Mouse (Mus musculus): Measurements from ENCODE around the gene Stx2.
"Not testable (repeated sequence)": the region's sequence is repeated elsewhere in the genome, so short reads cannot be mapped to it uniquely, and the experiment has no call there.

The Stx2 gene

DNA sequence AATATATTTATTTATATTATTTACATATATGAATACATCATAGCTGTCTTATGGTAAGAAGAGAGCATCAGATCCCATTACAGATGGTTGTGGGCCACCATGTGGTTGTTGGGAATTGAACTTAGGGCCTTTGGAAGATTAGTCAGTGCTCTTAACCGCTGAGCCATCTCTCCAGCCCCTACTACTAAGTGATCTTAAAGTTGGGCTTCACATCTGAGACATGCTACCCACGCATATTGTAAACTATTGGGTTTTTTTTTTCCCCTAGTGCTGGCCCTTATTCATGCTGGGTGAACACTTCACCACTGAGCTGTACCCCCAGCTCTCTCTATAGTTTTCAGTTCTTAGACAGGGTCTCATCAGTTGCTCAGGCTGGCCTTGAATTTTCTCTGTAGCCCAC lies 2.6 kb upstream of the Stx2 start:
- DNase-seq (ENCODE audit: extremely low read depth, low read depth, low spot score), result no peak

DNA sequence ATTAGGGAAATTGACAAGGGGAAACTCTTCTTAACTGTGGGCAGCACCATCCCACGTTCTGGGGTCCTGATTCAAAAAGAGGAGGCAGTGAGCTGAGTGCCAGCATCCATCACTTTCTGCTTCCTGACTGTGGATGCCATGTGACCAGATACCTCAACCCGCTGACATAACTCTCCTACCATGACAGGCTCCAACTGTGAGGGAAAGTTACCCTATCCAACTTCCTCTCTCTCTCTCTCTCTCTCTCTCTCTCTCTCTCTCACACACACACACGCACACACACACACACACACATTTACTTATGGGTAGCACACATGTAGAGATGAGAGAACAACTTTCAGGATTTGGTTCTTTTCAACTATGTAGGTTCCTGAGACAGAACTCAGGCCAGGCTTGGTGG lies 1.2 kb upstream of the Stx2 start:
- DNase-seq (ENCODE audit: extremely low read depth, low read depth, low spot score), result no peak

DNA sequence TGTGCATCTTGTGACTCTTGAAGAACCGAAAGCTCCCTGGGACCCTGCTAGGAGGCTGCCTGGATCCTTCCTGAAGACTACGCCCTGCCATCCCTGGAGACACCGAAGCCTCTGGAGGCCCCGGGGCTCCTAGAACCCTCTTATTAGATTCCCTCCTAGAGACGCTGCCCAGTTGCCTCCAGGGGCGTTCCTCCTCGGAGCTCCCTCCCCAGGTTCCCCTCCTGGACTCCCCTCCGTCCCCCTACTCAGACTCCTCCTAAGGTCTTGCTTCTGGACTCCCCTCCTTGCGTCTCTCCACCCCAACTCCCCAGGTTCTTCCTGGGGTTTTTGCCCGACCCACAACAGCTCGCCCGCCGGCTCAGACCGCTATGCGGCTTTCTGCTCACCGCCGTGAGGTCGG lies 366 bp downstream of the Stx2 start:
- DNase-seq (ENCODE audit: extremely low read depth, low read depth, low spot score), result no peak

DNA sequence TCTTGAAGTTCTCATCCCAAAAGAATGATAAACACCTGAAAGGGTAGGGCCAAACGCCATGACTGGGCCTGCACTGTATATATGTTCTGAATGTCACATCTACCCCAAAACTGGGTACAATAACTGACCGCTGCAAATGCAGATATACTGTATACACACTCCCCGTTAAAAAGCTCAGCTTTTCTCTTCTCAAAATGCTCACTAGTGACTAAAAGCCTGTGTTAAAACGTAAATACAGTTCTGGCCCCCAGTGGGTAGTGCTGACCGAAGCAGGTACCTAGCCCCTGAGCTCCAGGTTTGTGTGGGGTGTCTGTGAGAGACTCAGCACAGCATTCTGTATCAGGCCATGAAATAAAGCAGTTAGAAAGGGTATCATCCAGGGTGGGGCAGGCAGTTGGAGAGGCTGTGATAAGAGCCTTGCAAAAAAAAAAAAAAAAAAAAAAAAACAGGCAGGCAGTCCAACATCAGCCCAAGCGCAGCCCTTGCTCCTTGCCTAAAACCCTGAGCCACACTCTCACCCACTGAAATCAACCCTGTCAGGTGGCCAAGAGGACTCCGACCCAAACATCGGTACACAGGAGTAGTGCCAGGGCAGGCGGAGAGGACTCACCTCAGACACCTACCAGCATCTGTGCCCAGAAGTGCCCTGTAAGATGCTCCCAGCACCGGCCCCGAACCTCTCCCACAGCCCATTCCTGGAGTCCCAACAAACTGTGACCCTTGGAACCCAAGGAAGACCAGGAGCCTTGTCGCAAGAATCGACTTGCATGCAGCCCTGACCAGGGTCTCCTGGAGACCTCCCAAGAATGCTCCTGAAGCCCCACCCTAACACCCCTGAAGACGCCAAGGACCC lies 1.0 kb downstream of the Stx2 start:
- DNase-seq (ENCODE audit: extremely low read depth, low read depth, low spot score), result no peak

DNA sequence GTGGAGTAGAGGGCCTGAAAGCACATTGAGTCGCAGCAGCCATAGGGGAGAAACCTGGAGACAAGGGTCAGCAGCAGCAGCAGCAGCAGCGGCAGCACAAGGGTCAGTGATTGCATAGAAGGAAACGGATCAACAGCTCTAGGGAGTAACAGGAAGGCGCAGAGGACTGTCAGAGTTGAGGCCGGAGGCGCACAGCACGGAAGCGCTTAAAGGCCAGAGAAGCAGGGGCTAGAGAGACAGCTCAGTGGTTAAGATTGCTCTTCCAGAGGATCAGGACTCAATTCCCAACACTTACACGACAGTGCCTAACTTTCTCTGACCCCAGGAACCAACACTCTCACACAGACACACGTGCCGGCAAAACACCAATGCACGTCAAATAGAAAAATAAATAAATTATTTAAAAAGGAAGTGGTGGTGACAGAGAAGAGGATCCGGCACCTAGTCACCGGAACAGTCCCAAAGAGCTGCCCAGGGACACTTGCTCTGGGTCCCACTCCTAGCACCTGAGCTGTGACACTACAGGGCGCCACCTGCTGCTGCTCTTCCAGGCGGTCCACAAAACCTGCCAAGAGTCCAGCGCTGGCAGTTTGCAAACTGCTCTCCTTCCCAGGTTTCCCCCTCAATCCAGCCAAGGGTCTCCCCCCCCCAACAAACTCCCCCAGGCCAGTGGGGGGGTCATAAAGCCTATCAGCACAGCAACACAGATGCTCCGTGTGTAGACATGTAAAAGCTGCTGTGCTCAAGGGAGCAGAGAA lies 2.2 kb downstream of the Stx2 start:
- DNase-seq (ENCODE audit: extremely low read depth, low read depth, low spot score), result no peak

DNA sequence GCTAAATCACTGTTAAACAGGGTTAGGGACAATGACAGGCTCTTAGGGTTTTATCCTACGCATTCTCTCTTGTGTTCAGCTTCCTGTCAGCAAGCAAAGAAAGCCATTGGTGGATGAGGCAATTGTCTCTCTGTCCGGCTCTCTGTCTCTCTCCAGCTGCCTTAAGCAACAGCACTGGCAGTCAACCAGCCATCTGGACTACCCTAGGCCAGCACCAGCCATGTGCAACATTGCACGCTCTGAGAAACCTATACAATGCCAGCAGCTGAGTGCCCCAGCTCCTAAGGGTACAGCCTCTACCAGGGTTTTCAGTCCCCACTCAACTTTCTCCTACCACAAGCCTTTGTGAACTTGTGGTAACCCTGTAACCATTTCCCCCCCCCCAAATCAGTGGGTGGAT lies 3.0 kb downstream of the Stx2 start:
- DNase-seq (ENCODE audit: extremely low read depth, low read depth, low spot score), result no peak

DNA sequence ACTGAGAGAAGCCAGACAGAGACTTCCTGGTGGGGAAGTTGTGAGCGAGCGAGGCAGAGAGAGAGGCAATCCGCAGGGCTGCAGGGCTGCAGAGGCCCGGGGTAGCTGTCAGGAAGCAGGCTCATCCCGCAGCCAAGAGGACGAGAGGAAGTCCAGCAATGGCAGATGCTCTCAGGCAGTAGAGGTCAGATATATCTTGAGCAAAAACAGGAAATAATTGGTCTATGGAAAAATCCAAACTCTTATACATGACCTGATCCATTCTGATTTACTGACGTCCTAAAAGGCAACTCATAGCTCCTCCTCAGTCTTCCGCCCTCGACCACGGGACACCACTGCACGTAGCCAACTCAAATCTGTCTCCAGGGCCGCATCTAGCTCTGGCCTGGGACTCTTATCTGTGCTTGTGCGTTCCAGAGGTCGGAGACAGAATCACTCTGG lies 5.8 kb downstream of the Stx2 start:
- no peak for DNase-seq (ENCODE audit: extremely low read depth, low read depth, low spot score)

DNA sequence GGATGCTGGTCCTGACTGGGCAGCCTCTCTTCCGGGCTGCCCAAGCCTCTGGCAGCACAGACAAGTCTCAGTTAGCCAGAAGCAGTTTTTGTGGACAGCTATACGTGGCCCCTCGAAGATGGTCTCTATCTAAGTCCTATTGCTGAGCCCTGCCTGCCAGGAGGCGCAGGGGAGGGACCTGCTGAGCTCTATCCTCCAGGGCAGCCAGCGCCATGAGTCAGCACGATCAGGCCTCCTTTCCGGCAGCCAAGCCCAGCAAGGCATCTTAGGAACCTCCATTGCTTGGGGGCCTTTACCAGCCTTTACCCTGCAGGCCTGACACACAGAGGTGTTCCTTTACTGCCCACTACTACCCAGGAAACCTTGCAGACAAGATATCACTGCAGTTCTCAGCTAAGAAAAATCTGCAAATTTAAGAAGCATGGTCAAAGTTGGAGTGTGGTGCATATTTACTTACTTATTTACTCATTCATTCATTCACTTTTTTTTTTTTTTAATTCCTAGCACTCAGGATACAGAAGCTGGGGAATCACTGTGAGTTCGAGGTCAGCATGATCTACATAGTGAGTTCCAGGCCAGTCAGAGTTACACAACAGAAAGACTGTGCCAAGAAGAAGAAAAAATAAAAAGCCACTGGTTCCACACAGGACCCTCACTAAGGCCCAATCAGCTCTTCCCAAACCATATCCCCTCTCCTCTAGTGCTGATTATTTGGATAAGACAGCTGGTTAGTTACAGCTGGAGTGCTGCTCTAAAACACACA lies 7.5 kb downstream of the Stx2 start:
- DNase-seq (ENCODE audit: extremely low read depth, low read depth, low spot score), result no peak

DNA sequence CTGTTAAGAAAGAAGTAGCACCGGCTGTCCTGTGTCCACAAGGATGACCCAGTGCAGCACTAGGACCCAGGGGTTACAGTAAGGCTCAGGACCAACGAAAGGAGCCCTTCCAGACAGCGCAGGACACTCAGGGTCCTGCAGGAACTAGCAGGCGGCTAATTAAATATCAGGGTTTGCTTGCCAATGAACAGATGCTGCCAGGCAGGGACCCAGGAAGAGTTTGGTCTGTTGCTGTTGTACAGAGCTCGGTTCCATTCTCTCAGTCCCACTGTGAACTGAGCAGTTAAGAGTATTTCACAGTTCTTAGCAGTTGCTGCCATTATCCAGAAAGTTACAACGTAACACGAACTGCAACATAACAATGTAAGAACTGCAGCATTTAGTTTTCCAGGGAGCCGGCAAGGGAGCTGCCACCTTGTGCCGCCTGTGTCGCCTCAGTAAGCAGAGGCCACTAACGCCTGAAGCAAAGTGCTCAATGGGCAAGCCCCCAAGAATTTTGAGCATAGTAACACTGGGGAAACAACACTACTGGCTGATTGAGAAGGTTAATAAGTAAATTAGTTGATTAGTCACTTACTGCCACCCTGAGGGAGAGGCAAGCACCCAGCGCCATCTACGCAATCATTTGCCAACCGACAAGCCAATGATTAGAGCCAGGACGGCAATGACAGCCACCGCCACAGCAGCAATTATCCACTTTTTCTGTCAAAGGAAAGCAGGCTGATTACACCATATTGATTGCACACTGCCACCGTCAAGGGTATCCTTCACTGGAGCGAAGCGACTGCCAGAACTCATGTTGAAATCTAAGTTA lies 21.0 kb downstream of the Stx2 start:
- DNase-seq (ENCODE audit: extremely low read depth, low read depth, low spot score), result no peak

DNA sequence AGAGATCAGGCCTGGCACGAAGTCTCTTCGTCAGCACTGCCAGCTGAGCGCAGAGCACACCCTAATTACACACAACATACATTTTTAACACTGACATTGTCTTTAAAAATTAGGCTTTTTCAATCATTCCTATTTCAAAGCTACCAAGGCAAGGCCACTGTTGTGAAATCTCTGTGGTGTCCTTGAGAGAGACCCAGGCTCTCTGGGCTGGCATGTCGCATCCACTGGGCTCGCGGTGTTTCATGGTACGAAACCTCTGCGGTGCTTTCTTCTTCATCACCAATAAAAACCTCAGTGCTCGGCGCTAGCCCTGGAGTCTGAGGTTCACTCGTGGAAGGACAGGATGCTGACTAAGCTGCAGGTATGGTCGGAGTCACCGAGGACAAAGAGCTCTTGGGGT lies 22.4 kb downstream of the Stx2 start:
- DNase-seq (ENCODE audit: extremely low read depth, low read depth, low spot score), result no peak

DNA sequence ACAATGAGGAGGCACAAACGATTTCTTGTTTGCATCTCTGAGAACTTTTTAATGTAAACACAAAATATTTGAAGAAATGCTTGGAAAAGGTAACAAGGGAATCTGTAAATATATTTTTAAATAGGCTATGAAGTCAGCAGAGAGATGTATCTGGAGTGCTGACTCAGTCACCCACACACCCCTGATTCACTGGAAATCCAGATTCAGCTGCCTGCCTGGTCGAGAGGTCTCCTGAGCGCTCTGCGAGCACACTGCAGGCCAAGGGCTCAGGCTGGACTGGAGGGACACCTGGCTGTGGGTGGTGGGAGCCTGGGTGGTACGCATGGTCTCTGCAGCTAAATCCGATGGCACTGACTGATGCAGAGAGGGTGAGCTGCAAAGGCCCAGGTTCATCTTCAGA lies 23.8 kb downstream of the Stx2 start:
- no peak for DNase-seq (ENCODE audit: extremely low read depth, low read depth, low spot score)

DNA sequence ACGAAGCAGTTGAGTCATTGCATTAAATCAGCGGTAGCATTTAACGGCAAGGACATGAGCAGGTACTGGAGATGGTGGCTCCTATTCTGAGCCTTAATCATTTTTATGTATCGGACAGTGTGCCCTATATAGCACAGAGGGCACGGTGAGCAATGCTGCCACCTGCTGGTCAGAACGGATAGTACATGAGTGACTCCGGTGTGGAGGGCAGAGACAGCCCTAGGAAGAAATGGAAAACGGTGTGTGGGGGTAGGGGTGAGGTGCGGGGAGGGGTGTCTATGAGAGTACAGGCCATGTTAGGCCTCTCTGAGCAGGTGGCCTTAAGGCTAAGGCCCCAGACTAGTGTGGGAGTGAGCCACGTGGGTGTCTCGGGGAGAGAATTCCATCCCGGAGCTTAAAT lies 26.8 kb downstream of the Stx2 start:
- DNase-seq (ENCODE audit: extremely low read depth, low read depth, low spot score), result no peak

DNA sequence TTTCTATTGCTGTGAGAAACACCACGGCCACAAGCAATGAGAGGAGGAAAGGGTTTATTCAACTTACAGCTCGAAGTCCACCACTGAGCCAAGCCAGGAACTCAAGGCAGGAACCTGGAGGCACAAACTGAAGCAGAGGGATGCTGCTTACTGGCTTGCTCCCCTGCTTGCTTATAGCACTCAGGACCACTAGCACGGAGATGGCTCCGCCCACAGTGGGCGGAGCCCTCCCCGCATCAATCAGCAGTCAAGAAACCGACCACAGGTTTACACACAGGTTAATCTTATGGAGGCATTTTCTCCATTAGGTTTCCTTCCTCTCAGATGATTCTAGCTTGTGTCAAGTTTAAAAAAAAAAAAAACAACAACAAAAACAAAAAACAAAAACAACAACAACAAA lies 27.5 kb downstream of the Stx2 start:
- no peak for DNase-seq (ENCODE audit: extremely low read depth, low read depth, low spot score)

DNA sequence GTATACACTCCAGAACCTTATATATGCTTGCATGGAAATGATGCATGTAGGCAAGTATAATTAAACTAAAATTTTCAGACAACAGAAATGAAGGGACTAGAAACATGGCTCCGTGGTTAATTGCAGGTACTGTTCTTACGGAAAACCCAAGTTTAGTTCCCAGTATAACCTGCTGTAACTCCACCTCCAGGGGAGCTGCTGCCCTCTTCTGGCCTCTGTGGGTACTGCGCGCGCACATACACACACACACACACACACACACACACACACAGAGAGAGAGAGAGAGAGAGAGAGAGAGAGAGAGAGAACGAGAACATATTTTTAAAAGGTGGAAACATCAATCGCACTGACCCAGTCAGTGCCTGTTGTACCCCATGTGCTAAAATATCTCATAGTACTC lies 29.4 kb downstream of the Stx2 start:
- no peak for DNase-seq (ENCODE audit: extremely low read depth, low read depth, low spot score)

DNA sequence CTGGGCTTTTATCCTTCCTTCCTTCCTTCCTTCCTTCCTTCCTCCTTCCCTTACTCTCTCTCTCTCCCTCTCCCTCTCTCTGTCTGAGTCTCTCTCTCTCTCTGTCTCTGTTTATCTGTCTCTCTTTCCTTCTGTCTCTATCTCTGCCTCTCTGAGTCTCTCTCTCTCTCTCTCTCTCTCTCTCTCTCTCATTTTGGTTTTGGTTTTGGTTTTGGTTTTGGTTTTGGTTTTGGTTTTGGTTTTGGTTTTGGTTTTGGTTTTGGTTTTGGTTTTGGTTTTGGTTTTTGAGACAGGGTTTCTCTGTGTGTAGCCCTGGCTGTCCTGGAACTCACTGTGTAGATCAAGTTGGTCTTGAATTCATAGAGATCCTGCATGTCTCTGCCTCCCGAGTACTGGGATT lies 30.9 kb downstream of the Stx2 start:
- DNase-seq (ENCODE audit: extremely low read depth, low read depth, low spot score), result not testable (repeated sequence)

DNA sequence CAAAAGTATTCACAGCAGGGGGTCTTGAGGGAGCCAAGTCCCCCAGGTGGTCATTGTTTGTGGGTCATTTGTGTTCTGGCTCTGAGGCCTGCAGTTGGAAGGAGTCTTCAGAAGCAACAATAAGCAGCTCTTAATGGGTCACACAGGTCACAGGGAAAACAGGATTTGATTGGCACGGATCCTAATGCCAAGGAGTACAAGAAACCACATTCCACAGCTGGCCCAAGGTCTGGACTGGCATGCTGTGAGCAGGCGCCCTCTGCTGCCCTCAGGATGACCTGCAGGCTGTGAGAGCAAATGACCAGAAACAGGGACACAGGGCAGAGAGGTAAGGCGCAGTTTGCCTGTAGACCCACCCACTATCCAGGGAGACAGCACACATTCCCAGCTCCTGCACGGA lies 32.1 kb downstream of the Stx2 start:
- DNase-seq (ENCODE audit: extremely low read depth, low read depth, low spot score), result no peak

DNA sequence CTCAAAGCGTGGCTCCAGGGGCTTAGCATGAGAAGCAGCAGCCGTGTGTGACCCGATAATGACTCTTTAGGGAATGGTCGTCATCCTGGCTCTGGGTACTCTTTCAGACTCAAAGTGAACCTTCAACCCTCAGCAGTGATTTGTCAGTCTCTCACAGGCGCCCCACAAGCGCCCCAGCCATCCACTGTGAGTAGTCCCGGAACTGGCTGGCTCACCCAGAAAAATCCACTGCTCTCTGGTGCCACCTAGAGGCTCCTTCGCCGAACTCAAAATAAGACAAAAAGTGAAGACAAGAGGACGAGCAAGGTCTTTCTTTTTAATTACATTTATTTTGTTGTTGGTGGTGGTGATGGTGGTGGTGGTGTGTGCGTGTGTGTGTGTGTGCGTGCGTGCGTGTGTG lies 37.1 kb downstream of the Stx2 start:
- DNase-seq (ENCODE audit: extremely low read depth, low read depth, low spot score), result no peak

DNA sequence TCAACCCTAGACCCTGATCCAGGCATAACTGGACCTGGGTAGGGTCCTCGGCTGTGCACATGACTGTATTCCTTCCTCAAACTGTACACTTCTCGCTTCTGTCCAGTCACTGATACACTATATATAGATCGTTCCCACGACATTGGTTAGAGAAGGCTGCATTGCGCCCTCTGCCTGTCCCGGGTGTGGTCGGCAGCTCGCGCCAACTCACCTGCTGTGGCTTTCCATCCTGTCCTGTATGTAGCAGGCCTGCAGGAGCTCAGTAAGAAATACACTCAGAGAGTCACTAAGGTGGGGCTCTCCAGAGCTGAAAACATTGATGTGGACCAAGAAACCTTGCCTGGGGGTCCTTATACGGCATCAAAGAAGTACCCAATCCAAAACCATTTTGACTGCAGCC lies 37.5 kb downstream of the Stx2 start:
- DNase-seq (ENCODE audit: extremely low read depth, low read depth, low spot score), result no peak

DNA sequence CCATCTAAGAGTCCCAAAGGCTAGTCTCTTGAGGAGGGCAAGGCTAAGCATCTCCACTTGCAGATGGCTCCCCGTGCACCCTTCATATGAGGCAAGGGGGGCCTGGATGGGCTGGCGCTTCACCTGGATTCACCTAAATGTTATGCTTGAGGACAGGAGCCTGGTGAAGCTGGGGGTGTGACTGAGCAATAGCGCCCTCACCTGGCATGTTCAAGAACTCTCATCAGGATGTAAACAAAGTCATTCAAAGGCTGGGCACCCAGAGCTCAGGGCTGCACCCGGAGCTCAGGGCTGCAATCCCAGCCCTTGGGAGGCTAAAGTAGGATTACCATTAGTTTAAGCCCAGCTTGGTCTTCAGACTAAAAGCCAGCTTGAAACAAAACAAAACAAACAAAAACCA lies 44.0 kb downstream of the Stx2 start:
- no peak for DNase-seq (ENCODE audit: extremely low read depth, low read depth, low spot score)

DNA sequence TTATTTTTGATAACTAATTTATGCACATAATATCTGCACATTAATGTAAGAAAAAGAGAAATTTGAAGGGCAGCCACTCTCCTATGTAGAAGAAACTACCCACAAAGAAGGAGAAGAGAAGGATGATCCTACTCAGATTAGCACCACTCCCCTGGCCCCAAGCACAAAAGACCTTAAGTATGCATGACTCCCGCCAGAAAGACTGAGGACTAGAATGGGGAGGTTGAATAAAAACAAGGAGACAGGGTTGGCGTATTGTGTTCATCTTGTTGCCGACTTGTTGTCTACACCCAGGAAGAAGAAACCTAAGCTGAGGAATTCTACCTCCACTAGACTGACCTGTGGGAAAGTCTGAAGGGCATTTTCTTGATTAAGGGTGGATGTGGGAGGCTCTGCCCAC lies 49.5 kb downstream of the Stx2 start:
- no peak for DNase-seq (ENCODE audit: extremely low read depth, low read depth, low spot score)

DNA sequence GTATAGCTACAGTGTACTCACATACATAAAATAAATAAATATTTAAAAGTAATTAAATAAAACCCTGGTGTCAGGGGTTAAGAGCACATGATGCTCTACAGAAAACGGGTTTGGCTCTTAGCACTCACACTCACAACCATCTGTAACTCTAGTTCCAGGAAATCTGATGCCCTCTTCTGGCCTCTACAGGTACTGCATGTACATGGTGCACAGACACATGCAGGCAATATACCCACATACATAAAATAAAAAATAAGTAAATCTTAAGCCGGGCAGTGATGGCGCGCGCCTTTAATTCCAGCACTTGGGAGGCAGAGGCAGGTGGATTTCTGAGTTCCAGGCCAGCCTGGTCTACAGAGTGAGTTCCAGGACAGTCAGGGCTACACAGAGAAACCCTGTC lies 54.0 kb downstream of the Stx2 start:
- not testable (repeated sequence) for DNase-seq (ENCODE audit: extremely low read depth, low read depth, low spot score)
